Mouse (Mus musculus): ENCODE data around the gene Akr1c19. TPM values are rescaled to one million over a fixed set of nuclear protein-coding genes. Genes with fewer than 3 reads are reported as not detected.
"Not testable (repeated sequence)": the region's sequence is repeated elsewhere in the genome, so short reads cannot be mapped to it uniquely, and the experiment has no call there.

The Akr1c19 gene
- polyA plus RNA-seq, 1 experiment from 2014 or later: 0.61 TPM

DNA sequence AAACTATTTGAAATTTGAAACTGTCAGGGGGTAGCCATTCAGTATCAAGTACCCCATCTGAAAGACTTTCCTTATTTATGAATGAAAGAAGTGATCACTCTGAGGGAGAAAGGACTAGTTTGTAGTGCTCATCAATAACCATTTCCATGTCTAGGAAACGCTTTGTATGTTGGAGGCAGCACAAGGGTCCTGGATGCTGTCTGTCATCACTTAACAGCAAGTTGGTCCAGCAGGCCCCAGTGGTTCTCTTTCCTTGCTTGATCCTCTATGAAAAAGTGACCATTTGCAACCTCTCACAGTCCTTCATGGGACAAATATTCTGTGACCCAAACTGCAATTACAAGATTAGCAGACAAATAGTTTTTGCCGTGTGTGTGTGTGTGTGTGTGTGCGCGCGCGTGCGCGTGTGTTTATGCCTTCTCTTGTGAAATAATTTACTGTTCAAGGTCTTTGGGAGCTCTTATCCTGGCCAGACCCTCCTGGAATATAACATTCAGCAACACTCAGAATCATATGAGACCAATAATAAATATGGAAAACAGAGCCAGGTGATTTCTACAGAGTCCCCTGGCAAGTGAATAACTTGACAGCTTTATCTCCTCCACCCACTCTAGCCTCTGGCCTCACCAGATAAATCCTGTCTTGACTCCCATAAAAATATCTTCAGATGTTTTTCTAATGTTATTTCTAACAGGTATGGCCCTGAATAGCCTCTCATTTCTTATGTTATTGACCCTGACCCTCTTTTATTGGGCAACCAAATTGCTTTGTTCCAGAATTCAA is 2.5 kb downstream of the Akr1c19 start:
- Histone ChIP-seq H3K9me3 (no peaks in the 10 kb centered on the region), H3K4me3 (replicated peaks) (no peak overlapping the region), H3K4me1 (replicated peaks) (no peaks in the 10 kb centered on the region), H3K27me3 (no peaks in the 10 kb centered on the region), H3K4me2 (no peak overlapping the region), H3K36me3 (no peaks in the 10 kb centered on the region), H3K27ac (no peak overlapping the region), H3K9ac (replicated peaks) (no peak overlapping the region)
- WGBS: 76% methylated on average over 8 of the region's 8 CpGs
- ATAC-seq (ENCODE audit: insufficient number of reproducible peaks, insufficient read depth, low FRiP score, low TSS enrichment, low read depth): no peak

DNA sequence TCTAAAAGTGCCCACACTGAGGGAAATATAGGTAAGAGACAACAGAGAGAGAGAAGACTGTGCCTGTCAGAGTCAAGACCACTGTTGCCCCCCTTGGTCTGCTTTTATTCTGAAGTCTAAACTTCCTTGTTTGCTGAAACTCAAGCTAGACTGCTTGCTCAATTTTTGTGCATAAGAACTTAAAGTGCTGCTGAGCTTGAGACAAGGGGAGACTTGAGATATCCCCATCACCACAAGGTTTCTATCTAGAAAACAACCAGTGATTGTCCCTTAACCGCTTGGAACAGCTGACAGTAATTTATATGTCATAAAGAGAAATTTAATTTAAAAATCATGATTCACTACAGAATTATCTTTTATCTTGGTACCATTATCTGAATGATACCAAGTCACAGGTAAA is 4.6 kb downstream of the Akr1c19 start:
- WGBS: 90% methylated on average over 1 of the region's 1 CpGs
- Histone ChIP-seq H3K27me3 (no peaks in the 10 kb centered on the region), H3K4me1 (replicated peaks) (no peaks in the 10 kb centered on the region), H3K9ac (replicated peaks) (no peak overlapping the region), H3K4me3 (replicated peaks) (no peak overlapping the region), H3K9me3 (no peaks in the 10 kb centered on the region), H3K27ac (no peak overlapping the region), H3K36me3 (no peaks in the 10 kb centered on the region), H3K4me2 (no peak overlapping the region)
- ATAC-seq (ENCODE audit: insufficient number of reproducible peaks, insufficient read depth, low FRiP score, low TSS enrichment, low read depth): no peak

DNA sequence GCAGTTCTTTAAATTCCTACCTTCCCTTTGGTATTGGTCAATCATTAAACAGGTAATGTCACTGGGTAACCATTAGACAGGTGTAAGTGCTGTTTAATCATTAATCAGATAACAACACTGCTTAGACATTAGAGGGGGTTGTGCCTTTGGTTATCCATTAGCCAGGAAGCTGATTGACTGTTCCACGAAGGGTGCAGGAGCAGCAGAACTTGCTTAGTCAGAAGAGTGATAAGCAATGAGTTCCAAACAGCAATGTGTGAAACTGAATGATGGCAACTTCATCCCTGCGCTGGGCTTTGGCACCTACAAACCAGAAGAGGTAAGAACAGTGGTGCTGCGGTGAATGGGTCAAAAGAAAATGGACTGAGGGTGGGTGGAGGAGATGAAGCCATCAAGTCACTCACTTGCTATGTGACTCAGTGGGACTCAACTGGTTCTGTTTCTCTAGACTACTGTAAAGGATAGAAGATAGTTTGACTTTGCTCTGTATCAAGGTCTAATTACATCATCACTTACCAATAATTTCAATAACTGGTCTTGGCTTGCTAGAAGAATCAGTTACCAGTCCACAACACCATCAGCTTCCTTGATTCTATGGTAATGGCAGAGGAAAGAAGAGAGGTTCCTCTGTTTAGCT is 5.2 kb downstream of the Akr1c19 start:
- Histone ChIP-seq H3K4me1 (replicated peaks) (no peaks in the 10 kb centered on the region), H3K4me3 (replicated peaks) (no peak overlapping the region), H3K36me3 (no peaks in the 10 kb centered on the region), H3K9ac (replicated peaks) (no peak overlapping the region), H3K4me2 (no peak overlapping the region), H3K27me3 (no peaks in the 10 kb centered on the region), H3K9me3 (no peaks in the 10 kb centered on the region), H3K27ac (no peak overlapping the region)
- ATAC-seq (ENCODE audit: insufficient number of reproducible peaks, insufficient read depth, low FRiP score, low TSS enrichment, low read depth): no peak
- 78% methylated on average over 3 of the region's 3 CpGs for WGBS

GRCm38 (mm10) chr13:4244861-4245559 is 16.5 kb downstream of the Akr1c19 start:
- H3K9ac ChIP-seq (replicated peaks): no peak overlapping the region
- no peaks in the 10 kb centered on the region for H3K27me3 ChIP-seq
- no peaks in the 10 kb centered on the region for H3K9me3 ChIP-seq
- ATAC-seq (ENCODE audit: insufficient number of reproducible peaks, insufficient read depth, low FRiP score, low TSS enrichment, low read depth): peak; percentile 98
- no peaks in the 10 kb centered on the region for H3K4me1 ChIP-seq (replicated peaks)
- peak overlapping the region; percentile 59 for H3K4me2 ChIP-seq
- WGBS: 5% methylated on average over 13 of the region's 13 CpGs
- H3K27ac ChIP-seq: no peak overlapping the region
- no peaks in the 10 kb centered on the region for H3K36me3 ChIP-seq
- peak overlapping the region; percentile 31 for H3K4me3 ChIP-seq (replicated peaks)

- Histone ChIP-seq H3K27ac (no peak overlapping the region), H3K4me3 (replicated peaks) (no peak overlapping the region), H3K27me3 (no peaks in the 10 kb centered on the region), H3K4me2 (no peak overlapping the region), H3K36me3 (no peaks in the 10 kb centered on the region), H3K9me3 (no peaks in the 10 kb centered on the region), H3K4me1 (replicated peaks) (no peaks in the 10 kb centered on the region), H3K9ac (replicated peaks) (no peak overlapping the region)
- whole genome bisulfite sequencing: 59% methylated on average over 3 of the region's 3 CpGs
- no peak for ATAC-seq (ENCODE audit: insufficient number of reproducible peaks, insufficient read depth, low FRiP score, low TSS enrichment, low read depth)
These were observed 20.8 kb downstream of the Akr1c19 start for GRCm38 (mm10) chr13:4249347-4249746.

DNA sequence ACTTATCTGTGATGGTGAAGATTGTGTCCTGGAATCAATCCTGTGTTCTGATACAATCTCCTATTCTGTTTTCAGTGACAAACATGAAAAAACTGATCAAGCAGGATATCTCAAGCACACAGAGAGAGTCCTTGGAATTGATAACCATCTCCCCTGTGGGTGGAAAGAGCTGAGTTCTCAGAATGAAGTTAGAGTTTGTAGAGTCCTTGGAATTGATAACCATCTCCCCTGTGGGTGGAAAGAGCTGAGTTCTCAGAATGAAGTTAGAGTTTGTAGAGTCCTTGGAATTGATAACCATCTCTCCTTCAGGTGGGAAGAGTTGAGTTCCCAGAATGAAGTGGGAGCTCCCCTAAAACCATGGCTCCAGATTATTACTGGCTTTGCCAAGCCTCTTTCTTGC is 28.4 kb downstream of the Akr1c19 start:
- H3K4me1 ChIP-seq (replicated peaks); ATAC-seq (ENCODE audit: insufficient number of reproducible peaks, insufficient read depth, low FRiP score, low TSS enrichment, low read depth); H3K27me3 ChIP-seq; H3K4me2 ChIP-seq; H3K9ac ChIP-seq (replicated peaks); H3K4me3 ChIP-seq (replicated peaks); H3K36me3 ChIP-seq; H3K27ac ChIP-seq; H3K9me3 ChIP-seq: not testable (repeated sequence)

DNA sequence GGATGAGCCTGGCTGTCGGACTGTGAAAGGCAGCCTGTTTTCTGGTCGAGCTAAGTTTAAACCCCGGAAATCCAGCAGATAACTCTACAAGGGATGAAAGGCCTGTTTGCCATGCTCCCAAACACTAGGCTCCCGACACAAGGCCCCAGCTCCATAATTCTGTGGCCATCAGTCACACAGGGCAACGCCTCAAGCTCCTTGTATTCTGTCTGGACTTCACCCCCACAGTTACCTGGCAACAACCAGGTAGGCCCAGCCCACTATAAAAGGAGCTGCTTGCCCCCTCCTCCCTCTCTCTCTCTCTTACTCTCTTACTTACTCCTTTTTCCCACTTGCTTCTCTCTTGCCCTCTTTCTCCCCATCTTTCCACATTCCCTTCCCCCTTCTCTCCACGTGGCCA is 28.8 kb downstream of the Akr1c19 start:
- Histone ChIP-seq H3K9me3 (no peaks in the 10 kb centered on the region), H3K36me3 (no peaks in the 10 kb centered on the region), H3K4me2 (no peak overlapping the region), H3K9ac (replicated peaks) (no peak overlapping the region), H3K4me3 (replicated peaks) (no peak overlapping the region), H3K4me1 (replicated peaks) (no peaks in the 10 kb centered on the region), H3K27me3 (no peaks in the 10 kb centered on the region), H3K27ac (no peak overlapping the region)
- ATAC-seq (ENCODE audit: insufficient number of reproducible peaks, insufficient read depth, low FRiP score, low TSS enrichment, low read depth): no peak
- WGBS: 83% methylated on average over 6 of the region's 6 CpGs

- Histone ChIP-seq H3K36me3 (no peaks in the 10 kb centered on the region), H3K4me1 (replicated peaks) (no peaks in the 10 kb centered on the region), H3K9me3 (no peaks in the 10 kb centered on the region), H3K27ac (no peak overlapping the region), H3K27me3 (no peaks in the 10 kb centered on the region), H3K4me2 (no peak overlapping the region), H3K9ac (replicated peaks) (no peak overlapping the region), H3K4me3 (replicated peaks) (no peak overlapping the region)
- WGBS: 81% methylated on average over 3 of the region's 3 CpGs
- no peak for ATAC-seq (ENCODE audit: insufficient number of reproducible peaks, insufficient read depth, low FRiP score, low TSS enrichment, low read depth)
These were observed 36.1 kb downstream of the Akr1c19 start for GRCm38 (mm10) chr13:4264612-4265011.

GRCm38 (mm10) chr13:4265047-4265446 is 36.5 kb downstream of the Akr1c19 start:
- H3K4me3 ChIP-seq (replicated peaks): no peak overlapping the region
- no peak overlapping the region for H3K9ac ChIP-seq (replicated peaks)
- 88% methylated on average over 2 of the region's 2 CpGs for WGBS
- no peak overlapping the region for H3K4me2 ChIP-seq
- H3K27ac ChIP-seq: no peak overlapping the region
- no peaks in the 10 kb centered on the region for H3K27me3 ChIP-seq
- no peak for ATAC-seq (ENCODE audit: insufficient number of reproducible peaks, insufficient read depth, low FRiP score, low TSS enrichment, low read depth)
- no peaks in the 10 kb centered on the region for H3K4me1 ChIP-seq (replicated peaks)
- H3K36me3 ChIP-seq: no peaks in the 10 kb centered on the region
- H3K9me3 ChIP-seq: no peaks in the 10 kb centered on the region

DNA sequence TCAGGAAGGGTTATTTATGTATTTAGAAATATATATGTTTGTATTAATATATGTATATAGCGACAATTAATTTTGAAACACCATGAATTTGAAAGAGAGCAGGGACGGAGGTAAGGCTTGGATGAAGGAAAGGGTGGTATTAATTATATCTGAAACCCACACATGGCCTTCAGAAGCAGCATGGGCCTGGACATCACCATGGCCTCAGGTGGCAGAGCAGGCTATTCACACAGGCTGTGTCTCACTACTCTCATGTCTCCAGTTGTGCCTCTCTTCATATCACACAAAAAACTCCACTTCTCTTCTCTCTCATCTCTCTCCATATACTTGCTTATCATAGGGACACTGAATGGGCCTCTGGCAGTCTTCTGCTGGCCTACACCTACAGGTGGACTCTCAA is 37.0 kb downstream of the Akr1c19 start:
- WGBS: 86% methylated on average over 2 of the region's 2 CpGs
- H3K9ac ChIP-seq (replicated peaks); H3K9me3 ChIP-seq; H3K4me2 ChIP-seq; H3K4me1 ChIP-seq (replicated peaks); H3K4me3 ChIP-seq (replicated peaks); ATAC-seq (ENCODE audit: insufficient number of reproducible peaks, insufficient read depth, low FRiP score, low TSS enrichment, low read depth); H3K27me3 ChIP-seq; H3K27ac ChIP-seq; H3K36me3 ChIP-seq: not testable (repeated sequence)

GRCm38 (mm10) chr13:4270860-4271259 is 42.4 kb downstream of the Akr1c19 start:
- H3K36me3 ChIP-seq: no peaks in the 10 kb centered on the region
- no peaks in the 10 kb centered on the region for H3K4me1 ChIP-seq (replicated peaks)
- no peak overlapping the region for H3K4me3 ChIP-seq (replicated peaks)
- H3K9ac ChIP-seq (replicated peaks): no peak overlapping the region
- H3K27ac ChIP-seq: no peak overlapping the region
- H3K9me3 ChIP-seq: no peaks in the 10 kb centered on the region
- no peaks in the 10 kb centered on the region for H3K27me3 ChIP-seq
- ATAC-seq (ENCODE audit: insufficient number of reproducible peaks, insufficient read depth, low FRiP score, low TSS enrichment, low read depth): no peak
- H3K4me2 ChIP-seq: no peak overlapping the region
